26 mouse cellular contexts compared by ENCODE assay signal in the genomic region with DNA sequence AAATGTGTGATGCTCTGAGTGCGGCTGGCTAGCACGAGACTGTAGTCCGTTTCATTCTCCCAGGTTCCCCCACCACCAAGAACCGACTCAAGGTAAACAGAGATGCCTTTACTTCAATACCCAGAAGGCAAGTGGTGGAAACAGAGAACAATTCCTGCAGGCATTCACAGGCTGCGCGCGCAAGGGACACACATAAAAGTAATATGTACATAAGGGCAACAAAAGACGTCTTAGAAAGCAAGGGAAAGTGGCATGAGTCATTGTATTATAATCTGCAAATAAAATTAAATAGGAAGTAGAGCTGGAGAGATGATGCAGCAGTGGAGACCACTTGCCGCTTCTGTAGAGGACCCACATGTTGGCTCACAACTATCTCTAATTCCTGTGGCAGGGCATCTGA. TPM values are rescaled to one million over a fixed set of nuclear protein-coding genes. Genes with fewer than 3 reads are reported as not detected.
DNase-seq lines count a peak whose midpoint lies in the region; ATAC-seq and TF ChIP-seq lines count a peak whose summit lies in the region.
"Had no signal": no experiment of that assay in that cellular context is flagged by ENCODE, and none has a peak within 500 bp of the region (broad histone marks: within the 10 kb centered on the region; RNA-seq: fewer than 3 reads in every experiment).

No protein-coding gene starts in this region.

- intact Hi-C loops in gastrocnemius, postnatal 36 days (cut with DNase I): loop anchor here (2.0 kb wide), 1 partner anchor 246 kb away; no protein-coding TSS in a partner anchor

- H3K9me3 ChIP-seq in heart, embryonic 12.5 days (replicated peaks): no peaks in the 10 kb centered on the region
- H3K9me3 ChIP-seq in midbrain, embryonic 11.5 days (ENCODE audit: control insufficient read depth, low read length): no peaks in the 10 kb centered on the region
- no peaks in the 10 kb centered on the region for H3K9me3 ChIP-seq in midbrain, postnatal 0 days (ENCODE audit: low read length)
- no peaks in the 10 kb centered on the region for H3K9me3 ChIP-seq in stomach, postnatal 0 days (ENCODE audit: control insufficient read depth, low read length)
- H3K9me3 ChIP-seq: G1E had no signal

- H3K27ac ChIP-seq in heart, embryonic 12.5 days (ENCODE audit: poor library complexity, severe bottlenecking): no peak overlapping the region
- no peak overlapping the region for H3K27ac ChIP-seq in midbrain, embryonic 11.5 days (ENCODE audit: low read depth, low read length)
- no peak overlapping the region for H3K27ac ChIP-seq in midbrain, postnatal 0 days (ENCODE audit: low read depth, low read length)
- no peak overlapping the region for H3K27ac ChIP-seq in stomach, postnatal 0 days (replicated peaks)

- H3K4me2 ChIP-seq in heart, embryonic 12.5 days: no peak overlapping the region
- no peak overlapping the region for H3K4me2 ChIP-seq in midbrain, embryonic 11.5 days
- no peak overlapping the region for H3K4me2 ChIP-seq in midbrain, postnatal 0 days (ENCODE audit: low read depth, low read length, poor library complexity, severe bottlenecking)
- H3K4me2 ChIP-seq in stomach, postnatal 0 days (replicated peaks; ENCODE audit: low read depth): no peak overlapping the region

- no peak for TF ChIP-seq CTCF in midbrain, postnatal 0 days (IDR thresholded peaks at IDR 0.05)
- no peak for TF ChIP-seq CTCF in stomach, postnatal 0 days (IDR thresholded peaks at IDR 0.05; ENCODE audit: low read depth)

- DNase-seq in heart, adult 11 months: peak; percentile 15
- peak; percentile 35 for DNase-seq in midbrain, embryonic 11.5 days (ENCODE audit: low spot score, missing footprints)
- DNase-seq in midbrain, postnatal 0 days (ENCODE audit: low spot score): no peak
- DNase-seq in MN1 (ENCODE audit: low spot score): peak; percentile 19
- DNase-seq in stomach, postnatal 0 days (ENCODE audit: low spot score): peak; percentile 66
- no peak for DNase-seq in layer of hippocampus, adult 9-10 months (ENCODE audit: low spot score)
- DNase-seq in gastrocnemius, postnatal 36 days: no peak
- DNase-seq: adrenal gland, adult 2 months; adrenal gland, adult 8-10 months; adrenal gland, postnatal 10 days; adrenal gland, postnatal 14 days; adrenal gland, postnatal 25 days; adrenal gland, postnatal 36 days; B cell, adult 2 months; cerebellum, adult 11 months; cerebellum, adult 11-12 months; cerebellum, adult 18-20 months had no signal

- no peak for TF ChIP-seq EP300 in stomach, postnatal 0 days (optimal IDR thresholded peaks at IDR 0.05)

- no peak overlapping the region for H3K4me3 ChIP-seq in heart, embryonic 12.5 days
- H3K4me3 ChIP-seq in midbrain, embryonic 11.5 days (ENCODE audit: low read depth, low read length): no peak overlapping the region
- no peak overlapping the region for H3K4me3 ChIP-seq in midbrain, postnatal 0 days (ENCODE audit: low read depth, low read length)
- no peak overlapping the region for H3K4me3 ChIP-seq in stomach, postnatal 0 days (ENCODE audit: low read depth, low read length)

- no peak for ATAC-seq in heart, embryonic 12.5 days (ENCODE audit: insufficient number of reproducible peaks, low FRiP score)
- ATAC-seq in midbrain, embryonic 11.5 days (ENCODE audit: low FRiP score): no peak
- ATAC-seq in midbrain, postnatal 0 days (ENCODE audit: low FRiP score): no peak
- peak; percentile 71 for ATAC-seq in stomach, postnatal 0 days (ENCODE audit: low FRiP score, low TSS enrichment)
- ATAC-seq: Patski had no signal

- no peaks in the 10 kb centered on the region for H3K27me3 ChIP-seq in heart, embryonic 12.5 days (replicated peaks)
- no peaks in the 10 kb centered on the region for H3K27me3 ChIP-seq in midbrain, embryonic 11.5 days (ENCODE audit: control insufficient read depth, insufficient read depth, low read length)
- no peaks in the 10 kb centered on the region for H3K27me3 ChIP-seq in midbrain, postnatal 0 days (ENCODE audit: insufficient read depth, low read length)
- H3K27me3 ChIP-seq in stomach, postnatal 0 days (ENCODE audit: control insufficient read depth, insufficient read depth, low read length): no peaks in the 10 kb centered on the region
- H3K27me3 ChIP-seq: CH12.LX, Patski had no signal

- H3K4me1 ChIP-seq in heart, embryonic 12.5 days (replicated peaks): no peaks in the 10 kb centered on the region
- H3K4me1 ChIP-seq in midbrain, embryonic 11.5 days (ENCODE audit: control insufficient read depth, insufficient read depth, low read length): no peaks in the 10 kb centered on the region
- H3K4me1 ChIP-seq in midbrain, postnatal 0 days (ENCODE audit: insufficient read depth, low read length): no peaks in the 10 kb centered on the region
- no peaks in the 10 kb centered on the region for H3K4me1 ChIP-seq in stomach, postnatal 0 days (replicated peaks; ENCODE audit: control insufficient read depth, insufficient read depth)

- peaks cover 29% of the 10 kb centered on the region for H3K36me3 ChIP-seq in heart, embryonic 12.5 days
- H3K36me3 ChIP-seq in midbrain, embryonic 11.5 days (ENCODE audit: control insufficient read depth, insufficient read depth, low read length): no peaks in the 10 kb centered on the region
- peaks cover 9% of the 10 kb centered on the region for H3K36me3 ChIP-seq in midbrain, postnatal 0 days (ENCODE audit: insufficient read depth, low read length)
- H3K36me3 ChIP-seq in stomach, postnatal 0 days (ENCODE audit: control insufficient read depth, insufficient read depth, low read length): 0 out of 2 replicates have a peak, but pooled peaks cover 3% of the 10 kb centered on the region

- WGBS in heart, embryonic 12.5 days: 84% methylated on average over 9 of the region's 9 CpGs
- 80% methylated on average over 9 of the region's 9 CpGs for WGBS in midbrain, embryonic 11.5 days
- WGBS in midbrain, postnatal 0 days: 84% methylated on average over 9 of the region's 9 CpGs
- whole genome bisulfite sequencing in stomach, postnatal 0 days: 57% methylated on average over 9 of the region's 9 CpGs

- H3K9ac ChIP-seq in heart, embryonic 12.5 days: no peak overlapping the region
- H3K9ac ChIP-seq in midbrain, embryonic 11.5 days (ENCODE audit: low read length): no peak overlapping the region
- H3K9ac ChIP-seq in midbrain, postnatal 0 days (replicated peaks; ENCODE audit: low read length, poor library complexity, severe bottlenecking): no peak overlapping the region
- H3K9ac ChIP-seq in stomach, postnatal 0 days (ENCODE audit: low read length): no peak overlapping the region

RNA-seq across cellular contexts. Expression of gene Gm28729, which starts 47.7 kb away (rescaled TPM):
- polyA plus RNA-seq in heart, embryonic 12.5 days (2016; fragmentation: Nextera tagmentation; extraction: Ambion mirVana): not detected in 2 replicates
- not detected in 2 replicates for polyA plus RNA-seq in midbrain, embryonic 11.5 days (2014; fragmentation: Nextera tagmentation; extraction: Ambion mirVana)
- 0.57 and 0.60 TPM in 2 replicates for total RNA-seq in midbrain, postnatal 0 days (2014; rRNA removed)
- 0.20 and 0.47 TPM in 2 replicates for polyA plus RNA-seq in midbrain, postnatal 0 days (2015; fragmentation: Nextera tagmentation; extraction: Ambion mirVana)
- not detected in 2 replicates for polyA plus RNA-seq in stomach, postnatal 0 days (2015; fragmentation: Nextera tagmentation; extraction: Ambion mirVana)
- under 1 TPM in 1 of 2 experiments, not detected in 1; 0.26 TPM for total RNA-seq in gastrocnemius, postnatal 36 days (2021)
- total RNA-seq: adrenal gland, postnatal 14 days; adrenal gland, postnatal 25 days; adrenal gland, postnatal 36 days; adrenal gland, postnatal 4 days; CH12.LX; MEL had no signal
- polyA plus RNA-seq: activated CD4-positive, CD25-positive, alpha-beta regulatory T cell, adult 4 months; adrenal gland, adult 2 months; C2C12; CD4-positive, CD25-positive, alpha-beta regulatory T cell, adult 4 months; G1E; Patski had no signal

RNA-seq across cellular contexts. Expression of gene Rasa2, which starts 58.7 kb away (rescaled TPM):
- polyA plus RNA-seq in heart, embryonic 12.5 days (2016; fragmentation: Nextera tagmentation; extraction: Ambion mirVana): 16.1 and 17.6 TPM in 2 replicates
- 14.0 and 15.1 TPM in 2 replicates for polyA plus RNA-seq in midbrain, embryonic 11.5 days (2014; fragmentation: Nextera tagmentation; extraction: Ambion mirVana)
- 13.4 and 16.7 TPM in 2 replicates for total RNA-seq in midbrain, postnatal 0 days (2014; rRNA removed)
- polyA plus RNA-seq in midbrain, postnatal 0 days (2015; fragmentation: Nextera tagmentation; extraction: Ambion mirVana): 11.5 and 12.6 TPM in 2 replicates
- 12.2 and 12.5 TPM in 2 replicates for polyA plus RNA-seq in stomach, postnatal 0 days (2015; fragmentation: Nextera tagmentation; extraction: Ambion mirVana)
- 1 to 10 TPM; 2.5 to 3.0 TPM for total RNA-seq in gastrocnemius, postnatal 36 days (2021)

Comparison
In these comparisons a context has a peak if more than half of its experiments do, and no peak if none do; other contexts are left out.
1. DNase-seq: peak in heart, adult 11 months (single experiment), midbrain, embryonic 11.5 days (single experiment), MN1 (single experiment) and stomach, postnatal 0 days (single experiment); none in midbrain, postnatal 0 days (single experiment), layer of hippocampus, adult 9-10 months (single experiment) and gastrocnemius, postnatal 36 days (0 of 2).